Mouse (Mus musculus) limb, embryonic 10.5 days (tissue): ENCODE measurements around the gene Carmil1. TPM values are rescaled to one million over a fixed set of nuclear protein-coding genes. Genes with fewer than 3 reads are reported as not detected.
A peak's percentile ranks its signal among the peaks of the same experiment; 100 is the strongest.

Experiments
- DNase-seq: peaks from one replicate; pipeline ENCODE4 v3.0.0-alpha.2; 2017; ENCODE audit warnings: low spot score
- H3K27ac ChIP-seq: fragments of 300-500 bp; sonication (generic); 2 replicates; pipeline ENCODE4 v1.5.1; 2016; ENCODE audit warnings: mild to moderate bottlenecking
- H3K27me3 ChIP-seq: fragments of 300-500 bp; sonication (generic); 2 replicates; pipeline ENCODE4 v1.6.1; 2016; ENCODE audit warnings: low read depth, mild to moderate bottlenecking; ENCODE audit not compliant: poor library complexity, severe bottlenecking
- H3K36me3 ChIP-seq: fragments of 300-500 bp; sonication (generic); 2 replicates; pipeline ENCODE4 v1.6.1; 2016; ENCODE audit warnings: mild to moderate bottlenecking, moderate library complexity
- H3K4me1 ChIP-seq: fragments of 300-500 bp; sonication (generic); 2 replicates; pipeline ENCODE4 v1.6.1; 2016
- H3K4me3 ChIP-seq: fragments of 300-500 bp; sonication (generic); 2 replicates; pipeline ENCODE4 v1.5.1; 2016; ENCODE audit warnings: mild to moderate bottlenecking, moderate library complexity
- H3K9me3 ChIP-seq: fragments of 300-500 bp; sonication (generic); replicated peaks from 2 replicates; pipeline ENCODE4 v1.6.1; 2016; ENCODE audit warnings: mild to moderate bottlenecking
- WGBS: fragments of 180-500 bp; shearing (Covaris S2); methylation state at CpG from one replicate; pipeline ENCODE4 v1.1.7; 2016; 5-methylcytosine and 5-hydroxymethylcytosine counted together
- polyA plus RNA-seq: library from polyadenylated mRNA; unstranded; fragments of >200 nt; fragmentation: Nextera tagmentation; extraction: Ambion mirVana; gene quantifications from 2 replicates; pipeline ENCODE4 v1.2.1, GENCODE M21; 2016

Carmil1 gene
- polyA plus RNA-seq, 1 experiment from 2014 or later: 33.1 TPM

- DNase-seq: peak; percentile 61
- peak overlapping the region; percentile 90 for H3K27ac ChIP-seq
- no peaks in the 10 kb centered on the region for H3K36me3 ChIP-seq
- peaks cover 19% of the 10 kb centered on the region for H3K4me1 ChIP-seq
- no peaks in the 10 kb centered on the region for H3K9me3 ChIP-seq
- under 1% methylated on average over 21 of the region's 21 CpGs for WGBS
- peak overlapping the region; percentile 64 for H3K4me3 ChIP-seq
- peaks cover 11% of the 10 kb centered on the region; the same call in 1 of the 2 replicates for H3K27me3 ChIP-seq
Measured at GRCm38 (mm10) chr13:24279762-24280438, 695 bp downstream of the Carmil1 start.

- Histone ChIP-seq H3K36me3 (no peaks in the 10 kb centered on the region), H3K27ac (no peak overlapping the region), H3K9me3 (no peaks in the 10 kb centered on the region), H3K4me3 (peak overlapping the region; percentile 64), H3K4me1 (peaks cover 19% of the 10 kb centered on the region), H3K27me3 (peaks cover 11% of the 10 kb centered on the region; the same call in 1 of the 2 replicates)
- DNase-seq: no peak
- 55% methylated on average over 11 of the region's 11 CpGs for WGBS
Measured at GRCm38 (mm10) chr13:24279407-24279761, 1.2 kb downstream of the Carmil1 start.

- H3K27ac ChIP-seq: no peak overlapping the region
- 61% methylated on average over 4 of the region's 4 CpGs for WGBS
- DNase-seq: no peak
Measured at GRCm38 (mm10) chr13:24272740-24273377, 7.7 kb downstream of the Carmil1 start.

GRCm38 (mm10) chr13:24269100-24269465 lies 11.5 kb downstream of the Carmil1 start:
- no peaks in the 10 kb centered on the region for H3K27me3 ChIP-seq
- no peaks in the 10 kb centered on the region for H3K4me1 ChIP-seq
- H3K4me3 ChIP-seq: no peak overlapping the region
- 78% methylated on average over 3 of the region's 3 CpGs for WGBS
- H3K9me3 ChIP-seq: no peaks in the 10 kb centered on the region
- no peak overlapping the region for H3K27ac ChIP-seq
- no peak for DNase-seq
- H3K36me3 ChIP-seq: 0 out of 2 replicates have a peak, but pooled peaks cover 5% of the 10 kb centered on the region

More at GRCm38 (mm10) chr13:24272740-24273377, 7.7 kb downstream of the Carmil1 start:
- Histone ChIP-seq H3K36me3 (0 out of 2 replicates have a peak, but pooled peaks cover 5% of the 10 kb centered on the region), H3K4me3 (no peak overlapping the region), H3K27me3 (no peaks in the 10 kb centered on the region), H3K4me1 (no peaks in the 10 kb centered on the region), H3K9me3 (no peaks in the 10 kb centered on the region)

GRCm38 (mm10) chr13:24268355-24269099 lies 12.1 kb downstream of the Carmil1 start:
- Histone ChIP-seq H3K4me3 (no peak overlapping the region), H3K4me1 (no peaks in the 10 kb centered on the region), H3K27me3 (no peaks in the 10 kb centered on the region), H3K9me3 (no peaks in the 10 kb centered on the region), H3K36me3 (0 out of 2 replicates have a peak, but pooled peaks cover 2% of the 10 kb centered on the region), H3K27ac (no peak overlapping the region)
- WGBS: 86% methylated on average over 14 of the region's 14 CpGs
- no peak for DNase-seq

GRCm38 (mm10) chr13:24264760-24265159 lies 15.8 kb downstream of the Carmil1 start:
- H3K4me1 ChIP-seq: no peaks in the 10 kb centered on the region
- H3K27me3 ChIP-seq: no peaks in the 10 kb centered on the region
- no peak overlapping the region for H3K27ac ChIP-seq
- H3K9me3 ChIP-seq: no peaks in the 10 kb centered on the region
- no peaks in the 10 kb centered on the region for H3K36me3 ChIP-seq
- WGBS: 96% methylated on average over 5 of the region's 5 CpGs
- no peak overlapping the region for H3K4me3 ChIP-seq
- no peak for DNase-seq

GRCm38 (mm10) chr13:24263560-24263959 lies 17.0 kb downstream of the Carmil1 start:
- Histone ChIP-seq H3K9me3 (no peaks in the 10 kb centered on the region), H3K4me3 (no peak overlapping the region), H3K27ac (no peak overlapping the region), H3K4me1 (no peaks in the 10 kb centered on the region), H3K36me3 (no peaks in the 10 kb centered on the region), H3K27me3 (no peaks in the 10 kb centered on the region)
- DNase-seq: no peak
- WGBS: 90% methylated on average over 4 of the region's 4 CpGs

GRCm38 (mm10) chr13:24260751-24261591 lies 19.6 kb downstream of the Carmil1 start:
- no peaks in the 10 kb centered on the region for H3K4me1 ChIP-seq
- DNase-seq: no peak
- 63% methylated on average over 10 of the region's 10 CpGs for whole genome bisulfite sequencing
- no peaks in the 10 kb centered on the region for H3K9me3 ChIP-seq
- no peak overlapping the region for H3K27ac ChIP-seq
- no peaks in the 10 kb centered on the region for H3K36me3 ChIP-seq
- H3K4me3 ChIP-seq: no peak overlapping the region
- H3K27me3 ChIP-seq: no peaks in the 10 kb centered on the region

GRCm38 (mm10) chr13:24257809-24258208 lies 22.8 kb downstream of the Carmil1 start:
- 91% methylated on average over 6 of the region's 6 CpGs for WGBS
- no peak overlapping the region for H3K27ac ChIP-seq
- no peaks in the 10 kb centered on the region for H3K27me3 ChIP-seq
- no peak for DNase-seq
- no peaks in the 10 kb centered on the region for H3K4me1 ChIP-seq
- no peaks in the 10 kb centered on the region for H3K36me3 ChIP-seq
- H3K9me3 ChIP-seq: no peaks in the 10 kb centered on the region
- no peak overlapping the region for H3K4me3 ChIP-seq

GRCm38 (mm10) chr13:24253989-24254388 lies 26.6 kb downstream of the Carmil1 start:
- no peak for DNase-seq
- H3K27me3 ChIP-seq: no peaks in the 10 kb centered on the region
- no peak overlapping the region for H3K27ac ChIP-seq
- H3K9me3 ChIP-seq: no peaks in the 10 kb centered on the region
- H3K4me1 ChIP-seq: no peaks in the 10 kb centered on the region
- 32% methylated on average over 2 of the region's 2 CpGs for WGBS
- H3K36me3 ChIP-seq: no peaks in the 10 kb centered on the region
- H3K4me3 ChIP-seq: no peak overlapping the region

GRCm38 (mm10) chr13:24253551-24253950 lies 27.0 kb downstream of the Carmil1 start:
- 98% methylated on average over 3 of the region's 3 CpGs for WGBS
- no peaks in the 10 kb centered on the region for H3K36me3 ChIP-seq
- H3K27me3 ChIP-seq: no peaks in the 10 kb centered on the region
- no peaks in the 10 kb centered on the region for H3K4me1 ChIP-seq
- H3K27ac ChIP-seq: no peak overlapping the region
- DNase-seq: no peak
- H3K4me3 ChIP-seq: no peak overlapping the region
- no peaks in the 10 kb centered on the region for H3K9me3 ChIP-seq

GRCm38 (mm10) chr13:24251236-24251635 lies 29.4 kb downstream of the Carmil1 start:
- 92% methylated on average over 7 of the region's 7 CpGs for WGBS

More at GRCm38 (mm10) chr13:24251236-24251635, 29.4 kb downstream of the Carmil1 start:
- Histone ChIP-seq H3K4me3 (no peak overlapping the region), H3K27ac (no peak overlapping the region), H3K9me3 (no peaks in the 10 kb centered on the region), H3K36me3 (no peaks in the 10 kb centered on the region), H3K4me1 (no peaks in the 10 kb centered on the region), H3K27me3 (no peaks in the 10 kb centered on the region)
- no peak for DNase-seq
